Mouse (Mus musculus) liver, postnatal 0 days (tissue): ENCODE measurements at regions not wholly inside any gene's neighbourhood (a gene's known extent, or its start where the extent isn't known, plus 50 kb on each side); places are given as distances from the start of the nearest gene placed in this dataset.

Source experiments
- CTCF ChIP-seq: sonication (generic); IDR thresholded peaks from 2 replicates; pipeline ENCODE4 v1.5.1; 2016; ENCODE audit warnings: antibody characterized with exemption, low read depth
- EP300 ChIP-seq: IDR thresholded peaks from 2 replicates; pipeline ENCODE4 v1.6.1; 2016; ENCODE audit warnings: antibody characterized with exemption, low read depth, mild to moderate bottlenecking

GRCm38 (mm10) chr8:79561269-79562063 lies 78.0 kb upstream of the Otud4 start:
- no peak for TF ChIP-seq CTCF
- TF ChIP-seq EP300: no peak
